Mouse (Mus musculus): ENCODE data around the gene Ppm1l.

GRCm38 (mm10) chr3:69274018-69274663 lies 42.5 kb upstream of the Ppm1l start:
- TF ChIP-seq POLR2A (IDR thresholded peaks at IDR 0.05; ENCODE audit: borderline replicate concordance, low read depth, low read length) (no peak), CTCF (IDR thresholded peaks at IDR 0.05; ENCODE audit: low read depth, low read length) (no peak)

Data from bone marrow macrophage, adult 2 months (primary cell).